Mouse (Mus musculus) midbrain, embryonic 14.5 days (tissue): ENCODE data around the gene H2-D1. TPM values are rescaled to one million over a fixed set of nuclear protein-coding genes. Genes with fewer than 3 reads are reported as not detected.
A peak's percentile ranks its signal among the peaks of the same experiment; 100 is the strongest.
"Not testable (repeated sequence)": the region's sequence is repeated elsewhere in the genome, so short reads cannot be mapped to it uniquely, and the experiment has no call there.

Experiments used
- ATAC-seq: fragments of 200-750 bp; cut with Nextera tagmentation; 2 replicates; pipeline ENCODE4 v1.8.0; 2017; ENCODE audit warnings: moderate number of reproducible peaks, moderate library complexity; ENCODE audit not compliant: low FRiP score, low TSS enrichment
- DNase-seq: peaks from one replicate; pipeline ENCODE4 v3.0.0-alpha.2; 2015
- H3K27ac ChIP-seq: fragments of 300-500 bp; sonication (generic); replicated peaks from 2 replicates; pipeline ENCODE4 v1.5.1; 2014; ENCODE audit warnings: mild to moderate bottlenecking, low read depth, low read length, moderate library complexity
- H3K27me3 ChIP-seq: fragments of 300-500 bp; sonication (generic); 2 replicates; pipeline ENCODE4 v1.6.1; 2014; ENCODE audit warnings: low read length, control low read depth, mixed read lengths; ENCODE audit not compliant: control insufficient read depth, insufficient read depth
- H3K36me3 ChIP-seq: fragments of 300-500 bp; sonication (generic); 2 replicates; pipeline ENCODE4 v1.6.1; 2014; ENCODE audit warnings: low read length, control low read depth; ENCODE audit not compliant: control insufficient read depth, insufficient read depth
- H3K4me1 ChIP-seq: fragments of 300-500 bp; sonication (generic); 2 replicates; pipeline ENCODE4 v1.6.1; 2014; ENCODE audit warnings: mild to moderate bottlenecking, antibody characterized with exemption, low read length, control low read depth; ENCODE audit not compliant: control insufficient read depth, insufficient read depth
- H3K4me2 ChIP-seq: fragments of 300-500 bp; sonication (generic); 2 replicates; pipeline ENCODE4 v1.6.1; 2014; ENCODE audit warnings: mild to moderate bottlenecking, low read length, moderate library complexity
- H3K4me3 ChIP-seq: fragments of 300-500 bp; sonication (generic); replicated peaks from 2 replicates; pipeline ENCODE4 v1.5.1; 2014; ENCODE audit warnings: low read depth, low read length
- H3K9ac ChIP-seq: fragments of 300-500 bp; sonication (generic); replicated peaks from 2 replicates; pipeline ENCODE4 v1.6.1; 2014; ENCODE audit warnings: mild to moderate bottlenecking, low read length, moderate library complexity
- H3K9me3 ChIP-seq: fragments of 300-500 bp; sonication (generic); 2 replicates; pipeline ENCODE4 v1.6.1; 2016; ENCODE audit warnings: low read length, control low read depth, mixed read lengths; ENCODE audit not compliant: control insufficient read depth
- WGBS: fragments of 180-500 bp; shearing (Covaris S2); extraction: QIAGEN DNeasy Blood & Tissue Kit; methylation state at CpG from one replicate; pipeline ENCODE4 v1.1.7; 2014; 5-methylcytosine and 5-hydroxymethylcytosine counted together
- polyA plus RNA-seq: library from polyadenylated mRNA; unstranded; fragments of >200 nt; fragmentation: Nextera tagmentation; extraction: Ambion mirVana; gene quantifications from 2 replicates; pipeline ENCODE4 v1.2.1, GENCODE M21; 2014

H2-D1 gene
- polyA plus RNA-seq, 1 experiment from 2014 or later = 68.5 TPM

DNA sequence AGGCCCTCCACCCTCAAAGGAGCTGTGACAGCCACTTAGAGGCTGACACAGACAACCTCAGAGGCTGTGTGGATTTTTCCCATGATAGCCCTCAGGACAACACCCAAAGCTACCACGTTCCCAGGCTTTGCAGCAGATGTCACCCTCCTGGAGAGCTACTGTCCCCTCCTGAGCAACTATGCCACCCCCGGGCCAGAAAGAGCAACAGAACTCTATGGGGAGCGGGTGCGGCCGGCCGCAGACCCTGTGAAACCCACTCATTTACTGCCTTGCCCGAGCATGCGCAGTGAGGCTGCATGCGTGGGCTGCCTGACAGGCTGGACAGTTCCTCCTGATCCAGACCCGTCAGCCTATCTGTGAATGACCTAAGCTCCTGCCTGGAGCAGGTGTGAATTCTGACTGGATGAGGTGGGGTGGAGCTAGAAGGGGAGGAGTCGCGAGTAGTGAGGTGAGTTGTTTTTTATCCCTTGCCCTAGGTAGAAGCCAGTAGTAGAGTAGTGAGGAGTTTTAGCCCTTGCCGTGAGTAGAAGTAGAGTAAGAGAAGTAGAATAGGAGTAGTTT is 13.9 kb downstream of the H2-D1 start:
- no peak for DNase-seq
- 0 out of 2 replicates have a peak overlapping the region, but pooled peaks have one; percentile 3 for H3K4me3 ChIP-seq
- H3K27me3 ChIP-seq = peaks cover 10% of the 10 kb centered on the region; the same call in 1 of the 2 replicates
- H3K36me3 ChIP-seq = no peaks in the 10 kb centered on the region
- H3K4me2 ChIP-seq = peak overlapping the region; percentile 30; the same call in 1 of the 2 replicates
- no peaks in the 10 kb centered on the region for H3K9me3 ChIP-seq
- no peak overlapping the region for H3K9ac ChIP-seq
- no peaks in the 10 kb centered on the region for H3K4me1 ChIP-seq
- no peak overlapping the region for H3K27ac ChIP-seq
- no peak for ATAC-seq
- WGBS = 22% methylated on average over 13 of the region's 13 CpGs

- Histone ChIP-seq H3K27me3 (peaks cover 10% of the 10 kb centered on the region; the same call in 1 of the 2 replicates), H3K4me3 (no peak overlapping the region), H3K4me2 (no peak overlapping the region), H3K36me3 (no peaks in the 10 kb centered on the region), H3K9ac (no peak overlapping the region), H3K4me1 (no peaks in the 10 kb centered on the region), H3K27ac (no peak overlapping the region), H3K9me3 (no peaks in the 10 kb centered on the region)
- DNase-seq (no peak), ATAC-seq (no peak)
- 88% methylated on average over 8 of the region's 8 CpGs for WGBS
Measured at GRCm38 (mm10) chr17:35278049-35278448, 15.5 kb downstream of the H2-D1 start.

DNA sequence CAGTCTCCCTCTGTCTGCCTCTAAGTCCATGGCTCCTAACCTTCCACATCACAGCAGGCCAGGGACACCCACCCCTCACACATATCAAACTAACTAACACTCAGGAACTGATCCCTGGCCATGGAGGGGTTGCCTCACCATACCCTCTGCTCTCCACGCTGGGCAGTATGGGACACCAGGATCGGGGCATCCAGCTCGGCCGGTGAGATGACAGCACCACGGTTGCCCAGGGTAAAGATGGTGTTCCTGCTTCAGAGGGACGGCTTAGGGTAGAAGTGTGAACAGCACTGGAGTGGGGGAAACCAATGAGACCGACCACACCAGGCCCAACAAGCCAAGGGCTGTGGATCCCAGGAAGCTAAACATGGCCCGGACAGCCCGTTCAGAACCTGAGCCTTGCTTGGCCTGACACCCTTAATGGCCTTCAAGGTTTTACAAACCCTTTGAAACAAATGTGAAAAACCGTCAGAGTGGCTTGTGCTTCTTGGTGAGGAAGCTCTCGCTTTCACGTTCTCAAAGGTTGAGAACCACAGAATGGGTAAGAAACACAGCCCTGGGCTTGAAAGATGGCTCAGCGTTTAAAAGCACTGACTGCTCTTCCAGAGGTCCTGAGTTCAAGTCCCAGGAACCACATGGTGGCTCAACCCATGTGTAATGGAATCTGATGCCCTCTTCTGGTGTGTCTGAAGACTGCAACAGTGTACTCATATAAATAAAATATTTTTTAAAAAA is 16.6 kb downstream of the H2-D1 start:
- WGBS = 93% methylated on average over 13 of the region's 13 CpGs
- H3K36me3 ChIP-seq = no peaks in the 10 kb centered on the region

DNA sequence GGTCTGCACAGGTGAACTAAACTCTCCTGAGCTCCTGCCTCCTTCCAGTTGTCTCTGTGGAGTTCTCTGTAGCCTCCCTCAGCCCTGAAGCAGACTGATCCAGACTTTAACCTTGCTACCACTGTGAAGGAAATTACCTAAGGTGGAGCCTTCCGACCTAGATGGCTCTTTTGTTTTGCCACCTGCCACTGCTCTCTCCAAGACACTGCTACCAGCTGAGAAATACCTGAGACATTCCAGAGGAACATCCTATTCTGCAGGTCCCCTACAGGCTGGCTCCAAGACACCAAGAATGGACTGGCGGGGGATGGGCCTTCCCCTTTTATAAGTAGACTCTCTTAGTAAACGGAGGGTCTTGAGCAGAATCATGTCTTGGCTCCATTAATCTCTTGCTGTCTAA is 17.7 kb downstream of the H2-D1 start:
- Histone ChIP-seq H3K9me3 (no peaks in the 10 kb centered on the region), H3K9ac (no peak overlapping the region), H3K4me2 (no peak overlapping the region), H3K4me1 (no peaks in the 10 kb centered on the region), H3K27ac (no peak overlapping the region), H3K27me3 (peaks cover 10% of the 10 kb centered on the region; the same call in 1 of the 2 replicates), H3K4me3 (no peak overlapping the region), H3K36me3 (no peaks in the 10 kb centered on the region)
- WGBS = 79% methylated on average over 3 of the region's 3 CpGs
- ATAC-seq = no peak
- DNase-seq = no peak

More for the DNA sequence above, 16.6 kb downstream of the H2-D1 start:
- H3K4me2 ChIP-seq = no peak overlapping the region
- H3K27ac ChIP-seq = no peak overlapping the region
- no peaks in the 10 kb centered on the region for H3K9me3 ChIP-seq
- no peaks in the 10 kb centered on the region for H3K4me1 ChIP-seq
- peaks cover 10% of the 10 kb centered on the region; the same call in 1 of the 2 replicates for H3K27me3 ChIP-seq
- no peak for DNase-seq
- H3K9ac ChIP-seq = no peak overlapping the region
- H3K4me3 ChIP-seq = no peak overlapping the region
- ATAC-seq = no peak

- Histone ChIP-seq H3K9ac (no peak overlapping the region), H3K27me3 (no peaks in the 10 kb centered on the region), H3K9me3 (no peaks in the 10 kb centered on the region), H3K4me3 (no peak overlapping the region), H3K4me2 (no peak overlapping the region), H3K36me3 (no peaks in the 10 kb centered on the region), H3K27ac (no peak overlapping the region), H3K4me1 (no peaks in the 10 kb centered on the region)
- no peak for ATAC-seq
- no peak for DNase-seq
Measured at GRCm38 (mm10) chr17:35285431-35285830, 22.9 kb downstream of the H2-D1 start.

DNA sequence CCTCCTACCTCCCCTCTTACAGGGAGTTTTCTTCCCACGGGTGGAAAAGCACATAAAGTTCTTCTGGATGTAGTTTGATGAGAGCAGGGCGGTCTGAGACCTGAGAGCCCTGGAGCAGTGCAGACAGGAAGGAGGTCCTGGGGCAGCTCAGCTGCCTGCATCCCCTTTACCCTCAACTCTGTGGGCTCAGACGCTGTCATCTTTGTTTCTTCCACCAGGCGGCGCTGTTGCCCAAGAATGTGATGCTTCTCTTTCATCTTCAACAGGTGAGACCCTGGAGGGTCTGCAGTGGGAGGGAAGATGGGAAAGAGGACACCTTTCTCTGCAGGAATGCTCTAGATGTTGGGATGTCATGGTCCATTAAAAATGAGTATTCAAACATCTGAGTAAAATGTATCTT is 33.3 kb downstream of the H2-D1 start:
- not testable (repeated sequence) for ATAC-seq, H3K36me3 ChIP-seq, H3K27ac ChIP-seq, H3K4me3 ChIP-seq, H3K4me1 ChIP-seq, H3K4me2 ChIP-seq, H3K27me3 ChIP-seq, H3K9me3 ChIP-seq, H3K9ac ChIP-seq
- 7% methylated on average over 5 of the region's 5 CpGs for WGBS
- peak; percentile 53 for DNase-seq

GRCm38 (mm10) chr17:35300261-35300945 is 37.9 kb downstream of the H2-D1 start:
- not testable (repeated sequence) for DNase-seq, H3K9me3 ChIP-seq, H3K4me2 ChIP-seq, ATAC-seq, H3K9ac ChIP-seq, H3K27ac ChIP-seq, H3K36me3 ChIP-seq, H3K27me3 ChIP-seq, H3K4me1 ChIP-seq, H3K4me3 ChIP-seq
- WGBS = 85% methylated on average over 7 of the region's 7 CpGs

- no peaks in the 10 kb centered on the region for H3K9me3 ChIP-seq
- DNase-seq = peak; percentile 83
- ATAC-seq = no peak
- 29% methylated on average over 13 of the region's 13 CpGs for WGBS
- H3K4me2 ChIP-seq = no peak overlapping the region
- no peaks in the 10 kb centered on the region for H3K36me3 ChIP-seq
- H3K9ac ChIP-seq = no peak overlapping the region
- no peaks in the 10 kb centered on the region for H3K4me1 ChIP-seq
- no peaks in the 10 kb centered on the region for H3K27me3 ChIP-seq
- H3K4me3 ChIP-seq = no peak overlapping the region
- no peak overlapping the region for H3K27ac ChIP-seq
Measured at GRCm38 (mm10) chr17:35301645-35302258, 39.2 kb downstream of the H2-D1 start.
